Mouse (Mus musculus) hindbrain, embryonic 12.5 days (tissue): ENCODE measurements at regions not wholly inside any gene's neighbourhood (a gene's known extent, or its start where the extent isn't known, plus 50 kb on each side); places are given as distances from the start of the nearest gene placed in this dataset.

ENCODE experiments used
- ATAC-seq: fragments of 200-750 bp; cut with Nextera tagmentation; 2 replicates; pipeline ENCODE4 v1.8.0; 2017; ENCODE audit warnings: moderate TSS enrichment; ENCODE audit not compliant: low FRiP score
- H3K27ac ChIP-seq: fragments of 300-500 bp; sonication (generic); 2 replicates; pipeline ENCODE4 v1.5.1; 2016; ENCODE audit warnings: mild to moderate bottlenecking
- H3K27me3 ChIP-seq: fragments of 300-500 bp; sonication (generic); 2 replicates; pipeline ENCODE4 v1.6.1; 2016; ENCODE audit warnings: mild to moderate bottlenecking
- H3K36me3 ChIP-seq: fragments of 300-500 bp; sonication (generic); 2 replicates; pipeline ENCODE4 v1.6.1; 2016; ENCODE audit warnings: mild to moderate bottlenecking
- H3K4me1 ChIP-seq: fragments of 300-500 bp; sonication (generic); 2 replicates; pipeline ENCODE4 v1.6.1; 2016
- H3K4me2 ChIP-seq: fragments of 300-500 bp; sonication (generic); replicated peaks from 2 replicates; pipeline ENCODE4 v1.6.1; 2016; ENCODE audit warnings: mild to moderate bottlenecking
- H3K4me3 ChIP-seq: fragments of 300-500 bp; sonication (generic); 2 replicates; pipeline ENCODE4 v1.5.1; 2016; ENCODE audit warnings: mild to moderate bottlenecking
- H3K9ac ChIP-seq: fragments of 300-500 bp; sonication (generic); 2 replicates; pipeline ENCODE4 v1.6.1; 2016; ENCODE audit warnings: mild to moderate bottlenecking, moderate library complexity
- H3K9me3 ChIP-seq: fragments of 300-500 bp; sonication (generic); replicated peaks from 2 replicates; pipeline ENCODE4 v1.6.1; 2016; ENCODE audit warnings: mild to moderate bottlenecking
- WGBS: fragments of 180-500 bp; shearing (Covaris S2); methylation state at CpG from one replicate; pipeline ENCODE4 v1.1.7; 2016; 5-methylcytosine and 5-hydroxymethylcytosine counted together

GRCm38 (mm10) chr10:37505966-37506615 is 367.4 kb upstream of the Marcks start:
- Histone ChIP-seq H3K4me3 (no peak overlapping the region), H3K27me3 (no peaks in the 10 kb centered on the region), H3K4me1 (no peaks in the 10 kb centered on the region; the same call in 1 of the 2 replicates), H3K36me3 (no peaks in the 10 kb centered on the region), H3K9ac (no peak overlapping the region), H3K4me2 (no peak overlapping the region), H3K9me3 (no peaks in the 10 kb centered on the region; the same call in 1 of the 2 replicates), H3K27ac (no peak overlapping the region)
- no peak for ATAC-seq
- 60% methylated on average over 3 of the region's 3 CpGs for WGBS

- Histone ChIP-seq H3K4me1 (no peaks in the 10 kb centered on the region; the same call in 1 of the 2 replicates), H3K9me3 (no peaks in the 10 kb centered on the region; the same call in 1 of the 2 replicates), H3K27me3 (no peaks in the 10 kb centered on the region), H3K27ac (no peak overlapping the region), H3K4me3 (no peak overlapping the region), H3K4me2 (no peak overlapping the region), H3K36me3 (no peaks in the 10 kb centered on the region), H3K9ac (no peak overlapping the region)
- WGBS: 74% methylated on average over 2 of the region's 2 CpGs
- ATAC-seq: no peak
These were observed 365.7 kb upstream of the Marcks start for GRCm38 (mm10) chr10:37504468-37504867.

GRCm38 (mm10) chr10:37502505-37502904 is 363.8 kb upstream of the Marcks start:
- Histone ChIP-seq H3K36me3 (no peaks in the 10 kb centered on the region), H3K9me3 (no peaks in the 10 kb centered on the region; the same call in 1 of the 2 replicates), H3K4me1 (no peaks in the 10 kb centered on the region; the same call in 1 of the 2 replicates), H3K27me3 (no peaks in the 10 kb centered on the region), H3K4me3 (no peak overlapping the region), H3K9ac (no peak overlapping the region), H3K27ac (no peak overlapping the region), H3K4me2 (no peak overlapping the region)
- no peak for ATAC-seq

GRCm38 (mm10) chr10:37501043-37501442 is 362.3 kb upstream of the Marcks start:
- Histone ChIP-seq H3K9me3 (no peaks in the 10 kb centered on the region), H3K4me3 (no peak overlapping the region), H3K4me1 (no peaks in the 10 kb centered on the region; the same call in 1 of the 2 replicates), H3K36me3 (no peaks in the 10 kb centered on the region), H3K27me3 (no peaks in the 10 kb centered on the region), H3K9ac (no peak overlapping the region), H3K4me2 (no peak overlapping the region), H3K27ac (no peak overlapping the region)
- 97% methylated on average over 2 of the region's 2 CpGs for WGBS
- no peak for ATAC-seq

GRCm38 (mm10) chr10:37495467-37495866 is 356.7 kb upstream of the Marcks start:
- 87% methylated on average over 1 of the region's 1 CpGs for WGBS
- H3K36me3 ChIP-seq: no peaks in the 10 kb centered on the region
- H3K4me2 ChIP-seq: no peak overlapping the region
- peaks cover 3% of the 10 kb centered on the region; the same call in 1 of the 2 replicates for H3K4me1 ChIP-seq
- H3K4me3 ChIP-seq: no peak overlapping the region
- no peak for ATAC-seq
- no peaks in the 10 kb centered on the region for H3K9me3 ChIP-seq
- H3K9ac ChIP-seq: no peak overlapping the region
- H3K27me3 ChIP-seq: no peaks in the 10 kb centered on the region
- no peak overlapping the region for H3K27ac ChIP-seq

- Histone ChIP-seq H3K9ac (no peak overlapping the region), H3K27me3 (no peaks in the 10 kb centered on the region), H3K4me2 (no peak overlapping the region), H3K27ac (no peak overlapping the region), H3K4me1 (peaks cover 3% of the 10 kb centered on the region; the same call in 1 of the 2 replicates), H3K9me3 (no peaks in the 10 kb centered on the region), H3K36me3 (no peaks in the 10 kb centered on the region), H3K4me3 (no peak overlapping the region)
- ATAC-seq: no peak
- WGBS: 35% methylated on average over 3 of the region's 3 CpGs
These were observed 355.9 kb upstream of the Marcks start for GRCm38 (mm10) chr10:37494552-37495166.

- 59% methylated on average over 2 of the region's 2 CpGs for WGBS
- H3K4me1 ChIP-seq: peaks cover 3% of the 10 kb centered on the region; the same call in 1 of the 2 replicates
- H3K9ac ChIP-seq: no peak overlapping the region
- H3K27me3 ChIP-seq: no peaks in the 10 kb centered on the region
- no peak overlapping the region for H3K27ac ChIP-seq
- H3K9me3 ChIP-seq: no peaks in the 10 kb centered on the region
- H3K36me3 ChIP-seq: no peaks in the 10 kb centered on the region
- ATAC-seq: no peak
- H3K4me2 ChIP-seq: no peak overlapping the region
- no peak overlapping the region for H3K4me3 ChIP-seq
These were observed 355.4 kb upstream of the Marcks start for GRCm38 (mm10) chr10:37494098-37494497.

- ATAC-seq: no peak
- no peaks in the 10 kb centered on the region for H3K4me1 ChIP-seq
- H3K27me3 ChIP-seq: no peaks in the 10 kb centered on the region
- 79% methylated on average over 6 of the region's 6 CpGs for WGBS
- H3K27ac ChIP-seq: no peak overlapping the region
- no peak overlapping the region for H3K9ac ChIP-seq
- H3K4me2 ChIP-seq: no peak overlapping the region
- no peaks in the 10 kb centered on the region for H3K9me3 ChIP-seq
- H3K4me3 ChIP-seq: no peak overlapping the region
- H3K36me3 ChIP-seq: no peaks in the 10 kb centered on the region
These were observed 345.7 kb upstream of the Marcks start for GRCm38 (mm10) chr10:37484311-37485023.

- Histone ChIP-seq H3K4me2 (no peak overlapping the region), H3K27ac (no peak overlapping the region), H3K4me3 (no peak overlapping the region), H3K36me3 (no peaks in the 10 kb centered on the region), H3K4me1 (no peaks in the 10 kb centered on the region), H3K9me3 (no peaks in the 10 kb centered on the region), H3K27me3 (no peaks in the 10 kb centered on the region), H3K9ac (no peak overlapping the region)
- no peak for ATAC-seq
- 50% methylated on average over 4 of the region's 4 CpGs for WGBS
These were observed 344.8 kb upstream of the Marcks start for GRCm38 (mm10) chr10:37483521-37483920.

- H3K9ac ChIP-seq: no peak overlapping the region
- no peaks in the 10 kb centered on the region for H3K4me1 ChIP-seq
- no peak overlapping the region for H3K4me2 ChIP-seq
- no peak overlapping the region for H3K4me3 ChIP-seq
- no peaks in the 10 kb centered on the region for H3K36me3 ChIP-seq
- 89% methylated on average over 1 of the region's 1 CpGs for WGBS
- no peak for ATAC-seq
- H3K27ac ChIP-seq: no peak overlapping the region
- no peaks in the 10 kb centered on the region for H3K9me3 ChIP-seq
- no peaks in the 10 kb centered on the region for H3K27me3 ChIP-seq
These were observed 343.2 kb upstream of the Marcks start for GRCm38 (mm10) chr10:37481879-37482278.

GRCm38 (mm10) chr10:37480331-37480730 is 341.6 kb upstream of the Marcks start:
- Histone ChIP-seq H3K4me1 (no peaks in the 10 kb centered on the region), H3K36me3 (no peaks in the 10 kb centered on the region), H3K9me3 (no peaks in the 10 kb centered on the region), H3K27ac (no peak overlapping the region), H3K27me3 (no peaks in the 10 kb centered on the region), H3K9ac (no peak overlapping the region), H3K4me3 (no peak overlapping the region), H3K4me2 (no peak overlapping the region)
- WGBS: 86% methylated on average over 1 of the region's 1 CpGs
- ATAC-seq: no peak

GRCm38 (mm10) chr10:37478108-37478507 is 339.4 kb upstream of the Marcks start:
- 87% methylated on average over 2 of the region's 2 CpGs for WGBS

More at GRCm38 (mm10) chr10:37478108-37478507, 339.4 kb upstream of the Marcks start:
- no peak overlapping the region for H3K9ac ChIP-seq
- no peak overlapping the region for H3K27ac ChIP-seq
- no peaks in the 10 kb centered on the region for H3K9me3 ChIP-seq
- H3K4me2 ChIP-seq: no peak overlapping the region
- no peak for ATAC-seq
- no peaks in the 10 kb centered on the region for H3K4me1 ChIP-seq
- no peaks in the 10 kb centered on the region for H3K27me3 ChIP-seq
- H3K4me3 ChIP-seq: no peak overlapping the region
- no peaks in the 10 kb centered on the region for H3K36me3 ChIP-seq
